Mouse (Mus musculus) forebrain, embryonic 11.5 days (tissue): ENCODE results near the gene Tamm41. TPM values are rescaled to one million over a fixed set of nuclear protein-coding genes. Genes with fewer than 3 reads are reported as not detected.

Experiments
- ATAC-seq: fragments of 200-750 bp; cut with Nextera tagmentation; replicated peaks from 2 replicates; pipeline ENCODE4 v1.8.0; 2017; ENCODE audit warnings: moderate TSS enrichment; ENCODE audit not compliant: low FRiP score
- DNase-seq: peaks from one replicate; pipeline ENCODE4 v3.0.0-alpha.2; 2017; ENCODE audit warnings: low spot score
- H3K27ac ChIP-seq: fragments of 300-500 bp; sonication (generic); 2 replicates; pipeline ENCODE4 v1.5.1; 2014; ENCODE audit warnings: low read depth, low read length
- H3K27me3 ChIP-seq: fragments of 300-500 bp; sonication (generic); 2 replicates; pipeline ENCODE4 v1.6.1; 2014; ENCODE audit warnings: mild to moderate bottlenecking, low read length, mixed read lengths; ENCODE audit not compliant: control insufficient read depth, insufficient read depth
- H3K36me3 ChIP-seq: fragments of 300-500 bp; sonication (generic); 2 replicates; pipeline ENCODE4 v1.6.1; 2014; ENCODE audit warnings: mild to moderate bottlenecking, low read length, moderate library complexity, mixed read lengths; ENCODE audit not compliant: control insufficient read depth, insufficient read depth
- H3K4me1 ChIP-seq: fragments of 300-500 bp; sonication (generic); replicated peaks from 2 replicates; pipeline ENCODE4 v1.6.1; 2014; ENCODE audit warnings: low read length, mixed read lengths; ENCODE audit not compliant: control insufficient read depth, insufficient read depth
- H3K4me2 ChIP-seq: fragments of 300-500 bp; sonication (generic); 2 replicates; pipeline ENCODE4 v1.6.1; 2014; ENCODE audit warnings: low read depth, mild to moderate bottlenecking, low read length, moderate library complexity, mixed read lengths; ENCODE audit not compliant: severe bottlenecking
- H3K4me3 ChIP-seq: fragments of 300-500 bp; sonication (generic); 2 replicates; pipeline ENCODE4 v1.5.1; 2014; ENCODE audit warnings: low read depth, low read length
- H3K9ac ChIP-seq: fragments of 300-500 bp; sonication (generic); 2 replicates; pipeline ENCODE4 v1.6.1; 2014; ENCODE audit warnings: low read length
- H3K9me3 ChIP-seq: fragments of 300-500 bp; sonication (generic); 2 replicates; pipeline ENCODE4 v1.6.1; 2016; ENCODE audit warnings: low read length, mixed read lengths; ENCODE audit not compliant: control insufficient read depth
- WGBS: fragments of 180-500 bp; shearing (Covaris S2); extraction: QIAGEN DNeasy Blood & Tissue Kit; methylation state at CpG from one replicate; pipeline ENCODE4 v1.1.7; 2014; 5-methylcytosine and 5-hydroxymethylcytosine counted together
- polyA plus RNA-seq: library from polyadenylated mRNA; unstranded; fragments of >200 nt; fragmentation: Nextera tagmentation; extraction: Ambion mirVana; gene quantifications from 2 replicates; pipeline ENCODE4 v1.2.1, GENCODE M21; 2014

Gene Tamm41
- polyA plus RNA-seq, result 79.0 and 84.6 TPM in 2 replicates

- peak within 1 kb of the TSS; percentile 70 for H3K4me2 ChIP-seq
- no peaks in the 10 kb centered on the region for H3K9me3 ChIP-seq
- ATAC-seq (peak; percentile 95), DNase-seq (peak; percentile 94)
- no peaks in the 10 kb centered on the region for H3K27me3 ChIP-seq
- H3K9ac ChIP-seq, result peak within 1 kb of the TSS; percentile 58
- H3K27ac ChIP-seq, result no peak within 1 kb of the TSS
- WGBS, result 2% methylated on average over 57 of the region's 57 CpGs
- peaks cover 6% of the 10 kb centered on the region; the same call in 1 of the 2 replicates for H3K4me1 ChIP-seq
- H3K4me3 ChIP-seq, result peak within 1 kb of the TSS; percentile 73
- no peaks in the 10 kb centered on the region; the same call in 1 of the 2 replicates for H3K36me3 ChIP-seq
These were observed at the start of gene Tamm41 for GRCm38 (mm10) chr6:115037103-115038094. Gene Tamm41 (minus strand): TSS chr6:115037876.

GRCm38 (mm10) chr6:115085274-115085841 lies 47.7 kb upstream of the Tamm41 start:
- WGBS, result 52% methylated on average over 9 of the region's 9 CpGs
- H3K9ac ChIP-seq, result no peak overlapping the region
- no peaks in the 10 kb centered on the region for H3K36me3 ChIP-seq
- H3K27me3 ChIP-seq, result no peaks in the 10 kb centered on the region
- H3K27ac ChIP-seq, result no peak overlapping the region
- DNase-seq (no peak), ATAC-seq (no peak)
- no peaks in the 10 kb centered on the region for H3K9me3 ChIP-seq
- H3K4me3 ChIP-seq, result no peak overlapping the region
- H3K4me1 ChIP-seq, result no peaks in the 10 kb centered on the region
- no peak overlapping the region for H3K4me2 ChIP-seq

GRCm38 (mm10) chr6:115076781-115077575 lies 39.3 kb upstream of the Tamm41 start:
- no peaks in the 10 kb centered on the region for H3K27me3 ChIP-seq
- ATAC-seq (no peak), DNase-seq (no peak)
- no peak overlapping the region for H3K9ac ChIP-seq
- no peaks in the 10 kb centered on the region for H3K4me1 ChIP-seq
- WGBS, result 50% methylated on average over 9 of the region's 9 CpGs
- no peak overlapping the region for H3K4me2 ChIP-seq
- H3K4me3 ChIP-seq, result no peak overlapping the region
- H3K27ac ChIP-seq, result no peak overlapping the region
- H3K36me3 ChIP-seq, result no peaks in the 10 kb centered on the region
- no peaks in the 10 kb centered on the region for H3K9me3 ChIP-seq

- Histone ChIP-seq H3K4me2 (no peak overlapping the region), H3K36me3 (no peaks in the 10 kb centered on the region), H3K9me3 (no peaks in the 10 kb centered on the region), H3K27ac (no peak overlapping the region), H3K27me3 (no peaks in the 10 kb centered on the region), H3K4me1 (no peaks in the 10 kb centered on the region), H3K9ac (no peak overlapping the region), H3K4me3 (no peak overlapping the region)
- DNase-seq, result no peak
- WGBS, result 73% methylated on average over 2 of the region's 2 CpGs
- ATAC-seq, result no peak
These were observed 34.3 kb upstream of the Tamm41 start for GRCm38 (mm10) chr6:115072024-115072423.

GRCm38 (mm10) chr6:115065411-115066241 lies 27.9 kb upstream of the Tamm41 start:
- Histone ChIP-seq H3K9me3 (no peaks in the 10 kb centered on the region), H3K27ac (no peak overlapping the region), H3K9ac (no peak overlapping the region), H3K4me1 (no peaks in the 10 kb centered on the region), H3K27me3 (no peaks in the 10 kb centered on the region), H3K4me3 (no peak overlapping the region), H3K36me3 (no peaks in the 10 kb centered on the region), H3K4me2 (no peak overlapping the region)
- no peak for ATAC-seq
- 47% methylated on average over 13 of the region's 13 CpGs for WGBS
- DNase-seq, result peak; percentile 75

GRCm38 (mm10) chr6:115062605-115063350 lies 25.1 kb upstream of the Tamm41 start:
- Histone ChIP-seq H3K9ac (no peak overlapping the region), H3K4me1 (no peaks in the 10 kb centered on the region), H3K27ac (no peak overlapping the region), H3K4me3 (no peak overlapping the region), H3K9me3 (no peaks in the 10 kb centered on the region), H3K36me3 (no peaks in the 10 kb centered on the region), H3K4me2 (no peak overlapping the region), H3K27me3 (no peaks in the 10 kb centered on the region)
- WGBS, result 81% methylated on average over 5 of the region's 5 CpGs
- ATAC-seq (no peak), DNase-seq (no peak)

GRCm38 (mm10) chr6:115059227-115059626 lies 21.6 kb upstream of the Tamm41 start:
- ATAC-seq (no peak), DNase-seq (no peak)
- no peaks in the 10 kb centered on the region for H3K36me3 ChIP-seq
- H3K27ac ChIP-seq, result no peak overlapping the region
- H3K27me3 ChIP-seq, result no peaks in the 10 kb centered on the region
- H3K4me2 ChIP-seq, result no peak overlapping the region
- H3K4me3 ChIP-seq, result no peak overlapping the region
- 66% methylated on average over 5 of the region's 5 CpGs for WGBS
- no peak overlapping the region for H3K9ac ChIP-seq
- H3K9me3 ChIP-seq, result no peaks in the 10 kb centered on the region
- no peaks in the 10 kb centered on the region for H3K4me1 ChIP-seq
